Mouse (Mus musculus) monocyte, adult 5-6 weeks (primary cell): ENCODE measurements around the gene Pex11g. TPM values are rescaled to one million over a fixed set of nuclear protein-coding genes. Genes with fewer than 3 reads are reported as not detected.

ENCODE experiments used
- ATAC-seq: fragments of 153-309, 156-312 bp; replicated peaks from 2 replicates; pipeline ENCODE4 v1.8.0; 2017; ENCODE audit warnings: mild to moderate bottlenecking; ENCODE audit not compliant: low TSS enrichment, insufficient number of reproducible peaks, severe bottlenecking, poor library complexity, low FRiP score
- total RNA-seq: library from RNA; stranded (forward); fragments of 200-1000, 200-491, 200-594 nt; gene quantifications from 3 replicates; pipeline ENCODE4 v1.2.3, GENCODE M21; 2017

The Pex11g gene
- total RNA-seq, 1 experiment from 2014 or later = not detected

DNA sequence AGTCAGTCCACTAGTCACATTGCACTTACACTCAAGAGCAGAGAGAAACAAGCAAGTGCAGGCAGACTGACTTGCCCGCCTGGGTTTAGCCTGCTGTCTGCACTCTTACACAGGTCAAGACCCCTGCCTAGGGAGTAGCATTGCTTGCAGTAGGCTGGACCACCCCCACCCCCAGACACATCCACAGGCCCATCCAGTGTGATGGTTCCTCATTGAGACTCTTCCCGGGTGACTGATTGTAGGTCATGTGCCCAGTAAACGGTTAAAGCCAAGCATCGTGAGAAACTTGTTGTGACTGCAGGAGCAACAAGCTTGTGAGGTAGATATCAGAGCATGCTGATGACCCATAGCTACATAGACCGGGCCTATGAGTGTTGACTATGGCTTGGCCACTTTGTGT, 46.0 kb downstream of the Pex11g start:
- ATAC-seq = no peak

DNA sequence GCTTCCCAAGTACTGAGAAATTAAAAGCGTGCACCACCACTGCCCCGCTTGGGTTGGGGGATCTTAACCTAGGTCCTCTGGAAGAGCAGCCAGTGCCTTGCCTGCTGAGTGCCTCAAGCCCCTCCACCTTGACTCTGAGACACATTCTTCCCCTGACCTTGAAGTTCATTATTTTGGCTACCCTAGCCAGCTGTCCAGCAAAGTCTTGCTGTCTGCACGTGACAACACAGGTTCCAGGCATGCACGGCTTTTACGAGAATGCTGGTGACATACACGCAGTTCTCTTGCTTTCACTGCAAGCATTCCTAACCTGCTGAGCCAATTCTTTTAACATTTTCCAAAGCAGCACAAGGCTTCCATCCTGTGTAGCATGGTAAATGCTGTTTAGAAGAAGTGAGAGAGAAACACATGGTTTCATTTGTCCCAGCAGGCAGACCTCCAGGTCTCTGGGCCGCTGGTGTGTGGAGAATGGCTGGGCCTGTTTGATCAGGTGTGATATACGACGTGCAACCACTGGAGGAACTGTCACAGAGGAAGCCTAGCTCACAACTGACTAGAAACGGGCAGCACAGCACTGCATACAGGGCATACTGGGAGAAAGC, 47.3 kb downstream of the Pex11g start:
- ATAC-seq = no peak

DNA sequence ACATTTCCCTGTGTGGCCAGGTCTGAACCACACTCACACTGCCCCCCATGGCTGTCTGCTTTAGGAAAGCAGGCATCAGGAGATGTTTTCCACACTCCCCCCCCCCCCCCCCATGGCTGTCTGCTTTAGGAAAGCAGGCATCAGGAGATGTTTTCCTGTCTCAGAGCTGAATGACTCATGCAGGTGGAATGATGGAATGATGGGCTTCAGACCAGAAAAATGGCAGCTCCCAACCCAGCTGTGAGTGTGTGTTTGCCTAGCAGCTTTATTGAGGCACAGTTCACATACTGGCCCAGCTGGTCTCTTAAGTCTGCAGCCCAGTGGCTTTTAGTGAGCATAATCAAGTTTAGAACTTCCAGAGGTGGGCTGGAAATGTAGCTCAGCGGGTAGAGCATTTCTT, 49.4 kb downstream of the Pex11g start:
- no peak for ATAC-seq

DNA sequence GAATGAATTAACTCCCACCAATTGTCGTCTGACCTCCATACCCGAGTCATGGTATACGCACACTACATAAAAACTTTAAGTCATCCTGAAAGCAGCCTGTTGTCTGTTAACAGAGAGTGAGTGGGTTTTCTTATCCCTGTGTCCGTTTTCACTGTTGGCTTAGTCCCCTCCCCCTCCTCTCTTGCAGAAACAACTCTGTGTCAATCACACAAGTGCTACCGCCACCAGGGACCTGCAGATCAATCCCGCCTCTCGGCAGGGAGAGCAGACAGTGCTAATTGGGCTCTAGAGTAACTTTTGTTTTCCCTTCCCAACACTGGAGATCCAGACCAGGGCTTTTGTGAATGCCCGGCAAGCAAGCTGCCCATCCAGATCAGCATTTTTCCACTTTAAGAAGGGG, 50.0 kb downstream of the Pex11g start:
- ATAC-seq = no peak

DNA sequence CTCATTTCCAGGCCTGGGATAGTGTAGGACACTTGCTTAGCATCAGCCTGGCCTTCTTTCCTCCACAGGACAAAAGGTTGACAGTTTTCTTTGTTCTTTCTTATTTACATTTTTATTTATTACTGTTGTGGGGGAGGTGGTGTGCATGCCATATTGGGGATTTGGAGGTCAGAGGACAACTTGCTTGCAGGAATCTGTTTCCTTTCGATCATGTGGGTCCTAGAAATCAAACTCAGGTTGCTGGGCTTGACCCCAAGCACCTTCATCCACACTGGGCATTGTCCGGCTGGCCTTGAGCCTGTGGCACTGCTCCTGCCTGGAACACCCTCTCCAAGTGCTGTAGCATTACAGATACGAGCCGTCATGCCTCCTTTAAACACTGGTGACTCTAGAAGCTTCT, 50.6 kb downstream of the Pex11g start:
- no peak for ATAC-seq

DNA sequence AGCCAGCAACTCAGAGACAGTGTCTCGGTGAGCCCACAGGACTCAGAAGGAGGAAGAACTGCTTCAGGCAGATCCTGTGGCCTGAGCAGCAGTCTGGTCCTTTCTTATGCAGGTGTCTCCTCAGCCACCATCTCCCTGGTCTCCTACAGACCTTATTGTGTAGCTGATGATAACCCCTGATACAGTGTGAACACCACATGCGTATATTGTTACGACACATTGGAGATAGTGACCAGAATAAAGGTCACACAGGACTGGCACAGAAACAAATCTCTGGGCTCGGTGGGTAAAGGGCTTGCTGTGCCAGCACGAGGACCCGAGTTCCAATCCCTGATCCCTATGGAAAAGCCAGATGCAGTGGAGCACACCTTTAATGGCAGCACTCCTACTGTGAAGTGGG, 51.8 kb downstream of the Pex11g start:
- no peak for ATAC-seq

DNA sequence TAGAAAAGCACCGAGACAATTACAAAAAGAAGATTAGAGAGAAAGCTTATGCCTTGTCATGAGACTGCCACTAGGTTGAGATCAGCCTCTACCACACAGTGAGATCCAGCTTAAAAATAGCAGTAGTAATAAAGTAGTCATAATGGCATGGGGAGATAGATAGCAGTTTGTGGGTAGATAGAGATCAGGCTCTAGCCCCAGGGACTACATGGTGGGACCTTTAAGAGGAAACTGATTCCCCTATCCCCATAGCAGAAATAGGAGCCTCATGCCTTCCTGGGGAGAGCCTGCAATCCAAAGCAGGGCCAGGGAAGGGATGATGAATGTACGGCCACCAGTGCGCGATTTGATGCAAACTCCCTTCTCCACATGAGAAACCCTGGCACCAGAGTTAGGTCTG, 52.2 kb downstream of the Pex11g start:
- no peak for ATAC-seq

DNA sequence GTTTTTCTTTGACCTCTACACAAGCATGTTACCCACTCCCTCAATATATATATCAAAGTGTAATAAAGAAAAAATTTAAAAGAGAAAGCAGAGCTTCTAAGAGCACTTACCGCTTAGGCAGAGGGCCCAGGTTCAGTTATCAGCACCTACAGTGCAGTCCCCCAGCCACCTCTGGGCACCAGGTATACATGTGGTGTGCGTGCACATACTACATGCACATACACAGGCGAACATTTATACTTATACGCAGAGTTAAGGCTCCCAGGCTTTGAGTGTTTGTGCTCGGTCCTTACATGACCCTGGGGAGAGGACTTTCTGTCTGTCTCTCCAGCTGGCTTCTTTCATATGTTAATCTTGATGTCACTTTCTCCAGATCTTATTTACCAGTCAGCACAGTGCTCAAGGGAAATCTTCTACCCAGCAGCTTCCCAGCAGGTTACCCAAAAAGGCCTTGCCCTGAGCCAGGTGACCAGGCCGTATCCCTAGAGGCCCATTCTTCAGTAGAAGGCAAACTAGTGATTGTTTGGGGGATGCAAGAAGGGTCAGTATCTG, 52.8 kb downstream of the Pex11g start:
- no peak for ATAC-seq

DNA sequence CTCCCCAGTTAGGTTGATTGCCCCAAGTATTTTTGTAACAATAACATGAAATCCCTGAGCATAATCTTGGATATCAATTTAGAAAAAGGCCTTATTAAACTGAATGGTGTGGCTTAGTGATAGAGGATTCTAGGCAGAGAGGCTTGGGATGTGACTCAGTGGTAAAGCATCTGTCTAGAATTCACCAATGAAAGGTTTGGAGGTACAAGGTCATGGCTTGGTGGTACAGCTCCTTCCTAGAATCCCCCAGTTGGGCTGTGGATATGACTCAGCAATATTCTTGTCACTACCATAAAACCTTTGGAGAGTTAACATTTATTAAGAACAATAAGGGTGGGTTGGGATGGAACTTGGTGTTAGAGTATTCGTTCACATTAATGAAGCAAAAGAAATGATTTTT, 54.7 kb downstream of the Pex11g start:
- no peak for ATAC-seq

DNA sequence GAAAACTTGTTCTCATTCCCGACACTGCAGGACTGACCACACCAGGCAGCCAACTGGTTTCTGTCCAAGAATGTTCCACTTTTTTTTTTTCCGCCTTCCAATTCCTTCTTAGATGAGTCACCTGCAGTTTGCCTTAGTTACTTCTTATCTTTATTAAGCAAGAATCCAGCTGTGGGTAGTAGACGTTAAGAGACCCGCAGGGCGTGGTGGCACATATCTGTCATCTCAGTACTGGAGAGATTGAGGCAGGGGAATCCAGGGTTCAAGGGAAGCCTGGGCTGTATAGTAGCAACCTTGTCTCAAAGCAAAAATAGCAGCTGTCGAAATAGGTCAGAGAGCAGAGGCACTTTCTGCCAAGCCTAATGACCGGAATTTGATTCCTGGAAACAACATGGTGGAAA, 55.6 kb downstream of the Pex11g start:
- no peak for ATAC-seq

DNA sequence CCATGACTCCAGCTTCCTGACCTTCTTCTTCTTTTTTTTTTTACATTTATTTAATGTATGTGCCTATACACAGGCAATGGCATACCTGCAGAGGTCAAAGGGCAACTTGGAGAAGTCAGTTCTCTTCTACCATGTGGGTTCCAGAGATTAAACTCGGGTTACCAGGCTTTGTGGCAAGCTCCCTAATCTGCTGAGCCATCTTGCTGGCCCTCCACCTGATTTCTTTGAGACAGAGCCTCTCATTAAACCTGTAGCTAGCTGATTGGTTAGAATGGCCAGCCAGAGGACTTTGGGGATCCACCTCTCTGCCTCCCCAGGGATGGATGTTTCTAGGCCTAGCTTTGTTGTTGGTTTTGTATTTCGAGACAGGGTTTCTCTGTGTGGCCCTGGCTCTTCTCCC, 56.4 kb downstream of the Pex11g start:
- no peak for ATAC-seq

DNA sequence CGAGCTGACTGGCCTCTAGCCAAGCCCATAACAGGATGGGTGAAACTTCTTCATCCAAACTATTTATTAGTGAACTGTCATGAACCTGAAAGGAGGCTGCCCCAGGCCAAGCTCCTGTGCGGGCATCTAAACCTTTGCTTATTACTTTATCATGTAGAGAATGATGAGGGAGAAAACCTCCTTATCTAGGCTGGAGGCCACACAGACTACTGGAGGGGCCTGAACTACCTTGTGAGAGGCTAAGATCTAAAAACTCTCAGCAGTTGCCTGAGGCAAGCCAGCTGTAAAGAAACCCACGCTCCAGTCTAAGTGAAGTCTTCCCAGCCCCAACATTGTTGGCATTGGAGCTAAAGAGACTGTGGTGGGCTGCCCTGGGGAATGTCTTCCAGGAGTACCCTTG, 60.1 kb downstream of the Pex11g start:
- ATAC-seq = no peak

Other genes starting within 250 kb of the Pex11g start
- gene Insr, start 188.1 kb downstream of the Pex11g start, total RNA-seq = 11.7 to 14.2 TPM (median 12.6 TPM) in 3 replicates
- gene A430078G23Rik, start 114.3 kb downstream of the Pex11g start, total RNA-seq = 62.9 to 119 TPM (median 81.1 TPM) in 3 replicates
- 44.8 to 134 TPM (median 53.5 TPM) in 3 replicates for gene Arhgef18, start 74.7 kb downstream of the Pex11g start, total RNA-seq
- gene Tex45, start 3.2 kb upstream of the Pex11g start, total RNA-seq = 0.29 TPM in 1 of 3 replicates, not detected in the others
- gene Zfp358, start 25.5 kb upstream of the Pex11g start, total RNA-seq = 1.6 to 2.7 TPM (median 2.0 TPM) in 3 replicates
- 46.3 to 51.3 TPM (median 48.3 TPM) in 3 replicates for gene Mcoln1, start 32.8 kb upstream of the Pex11g start, total RNA-seq
- 30.8 to 45.4 TPM (median 31.3 TPM) in 3 replicates for gene Pnpla6, start 47.7 kb upstream of the Pex11g start, total RNA-seq
- gene C330021F23Rik, start 100.3 kb upstream of the Pex11g start, total RNA-seq = 2.3 TPM in 1 of 3 replicates, not detected in the others
- gene Camsap3, start 119.6 kb upstream of the Pex11g start, total RNA-seq = not detected in 3 replicates
- 62.7 to 73.3 TPM (median 67.6 TPM) in 3 replicates for gene Xab2, start 153.6 kb upstream of the Pex11g start, total RNA-seq
- gene Pet100, start 153.9 kb upstream of the Pex11g start, total RNA-seq = 127 to 142 TPM (median 131 TPM) in 3 replicates
- gene Pcp2, start 157.9 kb upstream of the Pex11g start, total RNA-seq = 0.67 to 0.96 TPM in 2 of 3 replicates, not detected in the other
- gene Stxbp2, start 163.3 kb upstream of the Pex11g start, total RNA-seq = 132 to 212 TPM (median 174 TPM) in 3 replicates
- gene Retn, start 188.1 kb upstream of the Pex11g start, total RNA-seq = not detected in 3 replicates
- gene Mcemp1, start 198.1 kb upstream of the Pex11g start, total RNA-seq = 40.4 to 71.1 TPM (median 68.4 TPM) in 3 replicates
- 4.3 to 4.9 TPM in 2 of 3 replicates, not detected in the other for gene Fcor, start 204.7 kb upstream of the Pex11g start, total RNA-seq
- 24.4 to 30.4 TPM (median 24.6 TPM) in 3 replicates for gene Trappc5, start 208.6 kb upstream of the Pex11g start, total RNA-seq
- 11.4 to 16.0 TPM (median 11.7 TPM) in 3 replicates for gene Fcer2a, start 226.5 kb upstream of the Pex11g start, total RNA-seq